Mouse (Mus musculus) heart, adult 18-20 months (tissue): ENCODE measurements around the gene Rubcn. TPM values are rescaled to one million over a fixed set of nuclear protein-coding genes. Genes with fewer than 3 reads are reported as not detected.

Experiments
- total RNA-seq, 2 experiments: library from RNA; stranded (reverse); gene quantifications; 2 replicates each; pipeline ENCODE4 v1.2.3; 2021

The Rubcn gene
- total RNA-seq, 2 experiments from 2014 or later, result 28.3 to 29.7 TPM

Other genes starting within 250 kb of the Rubcn start
- gene Tnk2, start 233.9 kb downstream of the Rubcn start, total RNA-seq, result 10 to 100 TPM; 20.5 to 22.0 TPM
- gene Muc4, start 141.9 kb downstream of the Rubcn start, total RNA-seq, result under 1 TPM; 0.35 to 0.44 TPM
- under 1 TPM; 0.30 to 0.44 TPM for gene Muc20, start 80.3 kb downstream of the Rubcn start, total RNA-seq
- gene Smbd1, start 67.3 kb downstream of the Rubcn start, total RNA-seq, result not detected
- gene Fyttd1, start 266 bp downstream of the Rubcn start, total RNA-seq, result 100 to 1,000 TPM; 105 to 106 TPM
- 10 to 100 TPM; 19.9 to 21.4 TPM for gene Lrch3, start 36.3 kb upstream of the Rubcn start, total RNA-seq
- under 1 TPM; 0.49 to 0.62 TPM for gene Iqcg, start 178.5 kb upstream of the Rubcn start, total RNA-seq
- gene Rpl35a, start 178.7 kb upstream of the Rubcn start, total RNA-seq, result 100 to 1,000 TPM; 354 to 362 TPM
- gene Lmln, start 184.8 kb upstream of the Rubcn start, total RNA-seq, result 1 to 10 TPM; 2.1 to 2.7 TPM